Mouse (Mus musculus) embryonic fibroblast, embryonic 13.5 days (primary cell): ENCODE measurements around the gene 1700001O22Rik.

Source experiments
- CTCF ChIP-seq: IDR thresholded peaks from 2 replicates; pipeline ENCODE4 v1.5.1; 2011; ENCODE audit warnings: mild to moderate bottlenecking, control low read depth, low read length, moderate library complexity, borderline replicate concordance; ENCODE audit not compliant: insufficient read depth
- POLR2A ChIP-seq: IDR thresholded peaks from 2 replicates; pipeline ENCODE4 v1.6.1; 2011; ENCODE audit warnings: low read depth, mild to moderate bottlenecking, control low read depth, low read length, moderate library complexity

GRCm38 (mm10) chr2:30801067-30801852 is 2.2 kb downstream of the 1700001O22Rik start:
- TF ChIP-seq POLR2A (no peak), CTCF (no peak)
